Mouse (Mus musculus): ENCODE measurements around the gene Galnt9. TPM values are rescaled to one million over a fixed set of nuclear protein-coding genes. Genes with fewer than 3 reads are reported as not detected.

Gene Galnt9
- total RNA-seq, 4 experiments from 2014 or later: not detected

- DNase-seq (ENCODE audit: low spot score in 2 of 2): no peak
These were observed 8.2 kb upstream of the Galnt9 start for GRCm38 (mm10) chr5:110535964-110536363.

GRCm38 (mm10) chr5:110540947-110541346 is 3.2 kb upstream of the Galnt9 start:
- DNase-seq (ENCODE audit: low spot score in 2 of 2): no peak

- DNase-seq (ENCODE audit: low spot score in 2 of 2): no peak
These were observed 2.7 kb upstream of the Galnt9 start for GRCm38 (mm10) chr5:110541456-110541855.

GRCm38 (mm10) chr5:110544691-110545069 is 525 bp downstream of the Galnt9 start:
- no peak for DNase-seq (ENCODE audit: low spot score in 2 of 2)

GRCm38 (mm10) chr5:110545311-110545710 is 1.2 kb downstream of the Galnt9 start:
- DNase-seq (ENCODE audit: low spot score in 2 of 2): no peak

- no peak for DNase-seq (ENCODE audit: low spot score in 2 of 2)
These were observed 2.0 kb downstream of the Galnt9 start for GRCm38 (mm10) chr5:110546136-110546535.

GRCm38 (mm10) chr5:110546726-110547406 is 2.7 kb downstream of the Galnt9 start:
- no peak for DNase-seq (ENCODE audit: low spot score in 2 of 2)

- DNase-seq (ENCODE audit: low spot score in 2 of 2): no peak
These were observed 4.3 kb downstream of the Galnt9 start for GRCm38 (mm10) chr5:110548446-110548845.

- DNase-seq (ENCODE audit: low spot score in 2 of 2): no peak
These were observed 6.0 kb downstream of the Galnt9 start for GRCm38 (mm10) chr5:110550189-110550588.

GRCm38 (mm10) chr5:110550841-110551240 is 6.7 kb downstream of the Galnt9 start:
- no peak for DNase-seq (ENCODE audit: low spot score in 2 of 2)

GRCm38 (mm10) chr5:110552005-110552404 is 7.8 kb downstream of the Galnt9 start:
- DNase-seq (ENCODE audit: low spot score in 2 of 2): no peak

- DNase-seq (ENCODE audit: low spot score in 2 of 2): no peak
These were observed 9.2 kb downstream of the Galnt9 start for GRCm38 (mm10) chr5:110553315-110553714.

- DNase-seq (ENCODE audit: low spot score in 2 of 2): no peak
These were observed 11.0 kb downstream of the Galnt9 start for GRCm38 (mm10) chr5:110555198-110555597.

- peak; percentile 6 to 12 for DNase-seq (ENCODE audit: low spot score in 2 of 2)
These were observed 14.2 kb downstream of the Galnt9 start for GRCm38 (mm10) chr5:110558368-110558767.

GRCm38 (mm10) chr5:110559679-110560078 is 15.5 kb downstream of the Galnt9 start:
- no peak for DNase-seq (ENCODE audit: low spot score in 2 of 2)

- DNase-seq (ENCODE audit: low spot score in 2 of 2): no peak
These were observed 18.7 kb downstream of the Galnt9 start for GRCm38 (mm10) chr5:110562741-110563326.

- no peak for DNase-seq (ENCODE audit: low spot score in 2 of 2)
These were observed 21.0 kb downstream of the Galnt9 start for GRCm38 (mm10) chr5:110564986-110565644.

- DNase-seq (ENCODE audit: low spot score in 2 of 2): no peak
These were observed 23.4 kb downstream of the Galnt9 start for GRCm38 (mm10) chr5:110567547-110567946.

- no peak for DNase-seq (ENCODE audit: low spot score in 2 of 2)
These were observed 30.7 kb downstream of the Galnt9 start for GRCm38 (mm10) chr5:110574888-110575287.

GRCm38 (mm10) chr5:110579296-110579695 is 35.1 kb downstream of the Galnt9 start:
- DNase-seq (ENCODE audit: low spot score in 2 of 2): no peak

GRCm38 (mm10) chr5:110580569-110581239 is 36.5 kb downstream of the Galnt9 start:
- DNase-seq (ENCODE audit: low spot score in 2 of 2): no peak
